Mouse (Mus musculus) stomach, embryonic 14.5 days (tissue): ENCODE data around the gene Atf6b. TPM values are rescaled to one million over a fixed set of nuclear protein-coding genes. Genes with fewer than 3 reads are reported as not detected.
A peak's percentile ranks its signal among the peaks of the same experiment; 100 is the strongest.

Experiments
- ATAC-seq: fragments of 200-750 bp; cut with Nextera tagmentation; 2 replicates; pipeline ENCODE4 v1.8.0; 2017; ENCODE audit warnings: low read depth, moderate TSS enrichment; ENCODE audit not compliant: insufficient number of reproducible peaks, insufficient read depth, low FRiP score
- H3K27ac ChIP-seq: fragments of 300-500 bp; sonication (generic); 2 replicates; pipeline ENCODE4 v1.5.1; 2014; ENCODE audit warnings: mild to moderate bottlenecking, low read length, moderate library complexity, mixed read lengths
- H3K27me3 ChIP-seq: fragments of 300-500 bp; sonication (generic); 2 replicates; pipeline ENCODE4 v1.6.1; 2014; ENCODE audit warnings: low read length, control low read depth, mixed read lengths; ENCODE audit not compliant: control insufficient read depth, insufficient read depth
- H3K36me3 ChIP-seq: fragments of 300-500 bp; sonication (generic); 2 replicates; pipeline ENCODE4 v1.6.1; 2014; ENCODE audit warnings: mild to moderate bottlenecking, control low read depth, low read length, moderate library complexity, mixed read lengths; ENCODE audit not compliant: control insufficient read depth, insufficient read depth
- H3K4me1 ChIP-seq: fragments of 300-500 bp; sonication (generic); 2 replicates; pipeline ENCODE4 v1.6.1; 2014; ENCODE audit warnings: low read length, control low read depth, mixed read lengths; ENCODE audit not compliant: control insufficient read depth, insufficient read depth
- H3K4me2 ChIP-seq: fragments of 300-500 bp; sonication (generic); replicated peaks from 2 replicates; pipeline ENCODE4 v1.6.1; 2014; ENCODE audit warnings: low read depth, low read length, control low read depth
- H3K4me3 ChIP-seq: fragments of 300-500 bp; sonication (generic); 2 replicates; pipeline ENCODE4 v1.5.1; 2014; ENCODE audit warnings: low read depth, low read length, control low read depth
- H3K9ac ChIP-seq: fragments of 300-500 bp; sonication (generic); replicated peaks from 2 replicates; pipeline ENCODE4 v1.6.1; 2014; ENCODE audit warnings: low read depth, mild to moderate bottlenecking, control low read depth, low read length, moderate library complexity, mixed read lengths
- H3K9me3 ChIP-seq: fragments of 300-500 bp; sonication (generic); 2 replicates; pipeline ENCODE4 v1.6.1; 2016; ENCODE audit warnings: low read depth, low read length, control low read depth; ENCODE audit not compliant: control insufficient read depth
- WGBS: fragments of 180-500 bp; shearing (Covaris S2); extraction: QIAGEN DNeasy Blood & Tissue Kit; methylation state at CpG from one replicate; pipeline ENCODE4 v1.1.7; 2014; 5-methylcytosine and 5-hydroxymethylcytosine counted together
- polyA plus RNA-seq: library from polyadenylated mRNA; unstranded; fragments of >200 nt; fragmentation: Nextera tagmentation; extraction: Ambion mirVana; gene quantifications from 2 replicates; pipeline ENCODE4 v1.2.1, GENCODE M21; 2014

The Atf6b gene
- polyA plus RNA-seq, 1 experiment from 2014 or later: 58.3 TPM

DNA sequence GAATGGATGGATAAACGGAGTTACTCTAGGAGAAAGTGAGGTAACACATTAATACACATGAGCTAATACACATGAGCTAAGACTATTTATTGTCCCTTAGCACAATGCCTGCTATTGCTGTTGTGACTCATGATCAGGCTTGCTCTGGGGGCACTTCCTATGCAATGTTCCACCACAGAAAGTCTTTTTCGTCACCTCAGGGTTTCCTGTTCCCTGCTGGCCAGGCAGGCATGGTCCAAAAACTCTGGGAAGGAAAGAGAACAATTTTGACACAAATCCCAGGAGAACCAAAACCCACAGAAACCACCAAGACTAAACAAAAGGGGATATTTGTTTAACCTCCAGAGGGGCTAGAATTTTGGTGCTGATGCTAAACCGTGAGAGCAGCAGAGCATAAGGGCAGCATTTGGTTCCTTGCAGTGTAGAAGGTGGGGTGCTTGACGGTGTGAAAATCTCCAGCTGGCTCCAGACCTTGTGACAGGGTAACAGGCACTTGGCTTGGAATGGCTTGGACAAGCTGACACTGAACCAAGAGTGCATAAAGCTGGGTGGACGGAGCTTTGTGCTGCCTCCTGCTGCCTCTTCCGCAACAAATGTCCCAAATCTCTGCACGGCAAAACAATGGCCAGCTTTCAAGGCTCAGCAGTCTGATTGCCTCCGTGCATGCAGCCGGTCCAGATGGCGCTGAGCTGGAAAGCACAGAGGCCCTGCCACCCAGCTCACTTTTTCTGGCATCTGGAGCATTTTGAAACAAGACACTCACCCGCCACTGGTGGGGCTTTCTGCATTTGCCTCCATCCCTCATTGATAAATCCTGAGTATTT lies 6.0 kb upstream of the Atf6b start:
- Histone ChIP-seq H3K27ac (peak overlapping the region; percentile 82), H3K4me2 (no peak overlapping the region), H3K36me3 (no peaks in the 10 kb centered on the region), H3K4me3 (no peak overlapping the region), H3K27me3 (no peaks in the 10 kb centered on the region), H3K9me3 (no peaks in the 10 kb centered on the region), H3K9ac (0 out of 2 replicates have a peak overlapping the region, but pooled peaks have one; percentile 14), H3K4me1 (peaks cover 7% of the 10 kb centered on the region; the same call in 1 of the 2 replicates)
- 15% methylated on average over 11 of the region's 11 CpGs for WGBS
- ATAC-seq: no peak; the same call in 1 of the 2 replicates

GRCm38 (mm10) chr17:34641945-34642344 lies 5.0 kb upstream of the Atf6b start:
- no peaks in the 10 kb centered on the region for H3K27me3 ChIP-seq
- H3K9ac ChIP-seq: no peak overlapping the region
- no peak for ATAC-seq
- no peak overlapping the region for H3K4me3 ChIP-seq
- no peak overlapping the region for H3K27ac ChIP-seq
- H3K9me3 ChIP-seq: no peaks in the 10 kb centered on the region
- 84% methylated on average over 3 of the region's 3 CpGs for WGBS
- no peak overlapping the region for H3K4me2 ChIP-seq
- H3K36me3 ChIP-seq: no peaks in the 10 kb centered on the region
- peaks cover 7% of the 10 kb centered on the region; the same call in 1 of the 2 replicates for H3K4me1 ChIP-seq

DNA sequence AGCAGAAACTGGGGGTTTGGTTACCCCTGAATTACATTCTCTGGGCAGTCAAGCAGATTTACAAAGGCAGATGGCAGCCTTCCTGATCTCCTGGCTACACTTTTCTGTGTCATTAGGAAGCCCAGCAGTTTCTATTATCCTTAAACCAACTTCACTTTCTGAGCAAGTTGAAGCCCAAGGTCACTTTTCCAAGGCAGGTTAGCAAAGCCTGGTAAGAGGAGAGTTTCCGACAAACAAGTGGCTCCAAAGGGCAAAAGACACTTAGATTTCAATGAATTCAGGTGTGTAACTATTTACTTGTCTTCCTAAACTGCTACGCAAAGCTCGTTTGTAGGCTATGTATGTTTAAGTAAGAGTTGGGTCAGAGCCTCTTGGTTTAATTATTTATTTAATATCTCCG lies 3.6 kb upstream of the Atf6b start:
- 87% methylated on average over 4 of the region's 4 CpGs for WGBS
- no peaks in the 10 kb centered on the region for H3K27me3 ChIP-seq
- no peak for ATAC-seq
- H3K36me3 ChIP-seq: no peaks in the 10 kb centered on the region
- H3K4me2 ChIP-seq: no peak overlapping the region
- H3K4me1 ChIP-seq: peaks cover 14% of the 10 kb centered on the region; the same call in 1 of the 2 replicates
- no peak overlapping the region for H3K9ac ChIP-seq
- no peaks in the 10 kb centered on the region for H3K9me3 ChIP-seq
- H3K27ac ChIP-seq: no peak overlapping the region
- no peak overlapping the region for H3K4me3 ChIP-seq

- Histone ChIP-seq H3K27ac (no peak overlapping the region), H3K9ac (no peak overlapping the region), H3K27me3 (no peaks in the 10 kb centered on the region), H3K36me3 (no peaks in the 10 kb centered on the region), H3K4me2 (no peak overlapping the region), H3K9me3 (no peaks in the 10 kb centered on the region), H3K4me3 (no peak overlapping the region), H3K4me1 (peaks cover 14% of the 10 kb centered on the region; the same call in 1 of the 2 replicates)
- 85% methylated on average over 10 of the region's 10 CpGs for WGBS
- ATAC-seq: no peak
Measured at GRCm38 (mm10) chr17:34643944-34644343, 3.0 kb upstream of the Atf6b start.

DNA sequence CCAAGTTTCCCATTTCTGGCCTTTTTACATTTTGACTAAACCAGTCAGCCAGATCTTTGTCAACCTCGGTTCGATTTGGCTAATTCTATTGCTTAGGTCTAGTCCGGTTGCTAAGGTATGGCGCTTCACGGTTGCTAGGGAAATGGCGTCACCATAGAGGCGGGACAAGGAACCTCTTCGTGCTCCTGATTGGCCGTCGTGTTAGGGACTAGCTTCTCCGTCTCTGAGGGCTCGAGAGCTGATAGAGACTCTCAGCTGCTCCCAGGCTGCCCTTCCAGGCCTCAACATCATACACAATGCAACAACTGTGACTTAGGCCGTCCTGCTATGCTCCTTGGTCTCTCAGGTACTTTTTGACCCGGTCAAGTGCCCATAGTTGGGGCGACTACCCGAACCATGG lies 2.3 kb upstream of the Atf6b start, which contains the start of gene Fkbpl:
TSS of gene Fkbpl (plus strand) at position 157 of the 400 bp plus-strand sequence.
- WGBS: under 1% methylated on average over 16 of the region's 16 CpGs
- peak within 1 kb of the TSS; percentile 60 for H3K4me2 ChIP-seq

GRCm38 (mm10) chr17:34645256-34645829 lies 1.6 kb upstream of the Atf6b start:
- Histone ChIP-seq H3K27me3 (no peaks in the 10 kb centered on the region), H3K4me1 (peaks cover 14% of the 10 kb centered on the region; the same call in 1 of the 2 replicates), H3K9me3 (no peaks in the 10 kb centered on the region), H3K4me2 (peak overlapping the region; percentile 60), H3K9ac (peak overlapping the region; percentile 56; the same call in 1 of the 2 replicates), H3K27ac (no peak overlapping the region), H3K36me3 (peaks cover 8% of the 10 kb centered on the region), H3K4me3 (peak overlapping the region; percentile 52)
- ATAC-seq: no peak
- 49% methylated on average over 10 of the region's 10 CpGs for WGBS

More for the DNA sequence above, 2.3 kb upstream of the Atf6b start, which contains the start of gene Fkbpl:
- Histone ChIP-seq H3K36me3 (peaks cover 3% of the 10 kb centered on the region; the same call in 1 of the 2 replicates), H3K4me1 (peaks cover 14% of the 10 kb centered on the region; the same call in 1 of the 2 replicates), H3K4me3 (peak within 1 kb of the TSS; percentile 52), H3K9me3 (no peaks in the 10 kb centered on the region), H3K27ac (peak within 1 kb of the TSS; percentile 63; the same call in 1 of the 2 replicates), H3K9ac (peak within 1 kb of the TSS; percentile 56), H3K27me3 (no peaks in the 10 kb centered on the region)
- peak; percentile 82 for ATAC-seq

GRCm38 (mm10) chr17:34645831-34646511 lies 975 bp upstream of the Atf6b start:
- no peaks in the 10 kb centered on the region for H3K9me3 ChIP-seq
- H3K4me1 ChIP-seq: peaks cover 8% of the 10 kb centered on the region; the same call in 1 of the 2 replicates
- H3K4me3 ChIP-seq: 0 out of 2 replicates have a peak overlapping the region, but pooled peaks have one; percentile 91
- H3K4me2 ChIP-seq: no peak overlapping the region
- no peaks in the 10 kb centered on the region for H3K27me3 ChIP-seq
- H3K9ac ChIP-seq: no peak overlapping the region
- WGBS: 88% methylated on average over 30 of the region's 30 CpGs
- no peak for ATAC-seq
- H3K36me3 ChIP-seq: peaks cover 15% of the 10 kb centered on the region
- no peak overlapping the region for H3K27ac ChIP-seq
